Mouse (Mus musculus) brain, adult 2 months (tissue): ENCODE measurements around the gene Thbd.
A peak's percentile ranks its signal among the peaks of the same experiment; 100 is the strongest.

Source experiments
- DNase-seq: peaks from one replicate; pipeline ENCODE4 v3.0.0; 2011; ENCODE audit warnings: low read depth, low spot score

Gene Thbd

GRCm38 (mm10) chr2:148407870-148408760 lies at the start of gene Thbd:
TSS of gene Thbd (minus strand) at chr2:148408188.
- no peak for DNase-seq

GRCm38 (mm10) chr2:148455341-148455740 lies 47.4 kb upstream of the Thbd start:
- no peak for DNase-seq

- DNase-seq, result no peak
Observed at GRCm38 (mm10) chr2:148454014-148454542, 46.1 kb upstream of the Thbd start.

GRCm38 (mm10) chr2:148453061-148453460 lies 45.1 kb upstream of the Thbd start:
- DNase-seq, result no peak

GRCm38 (mm10) chr2:148451498-148451897 lies 43.5 kb upstream of the Thbd start:
- peak; percentile 8 for DNase-seq

GRCm38 (mm10) chr2:148450616-148451015 lies 42.6 kb upstream of the Thbd start:
- DNase-seq, result no peak

GRCm38 (mm10) chr2:148449659-148450058 lies 41.7 kb upstream of the Thbd start:
- no peak for DNase-seq

GRCm38 (mm10) chr2:148446446-148446845 lies 38.5 kb upstream of the Thbd start:
- DNase-seq, result no peak

- no peak for DNase-seq
Observed at GRCm38 (mm10) chr2:148445616-148446015, 37.6 kb upstream of the Thbd start.

- no peak for DNase-seq
Observed at GRCm38 (mm10) chr2:148444472-148444871, 36.5 kb upstream of the Thbd start.

GRCm38 (mm10) chr2:148443249-148443958 lies 35.4 kb upstream of the Thbd start, which contains the start of gene Cd93:
TSS of gene Cd93 (minus strand) at chr2:148443563.
- no peak for DNase-seq

GRCm38 (mm10) chr2:148442710-148443109 lies 34.7 kb upstream of the Thbd start:
- DNase-seq, result no peak

- DNase-seq, result no peak
Observed at GRCm38 (mm10) chr2:148442172-148442571, 34.2 kb upstream of the Thbd start.

- no peak for DNase-seq
Observed at GRCm38 (mm10) chr2:148441421-148441820, 33.4 kb upstream of the Thbd start.

- DNase-seq, result no peak
Observed at GRCm38 (mm10) chr2:148439691-148440276, 31.8 kb upstream of the Thbd start.

GRCm38 (mm10) chr2:148436285-148436684 lies 28.3 kb upstream of the Thbd start:
- peak; percentile 14 for DNase-seq

GRCm38 (mm10) chr2:148432346-148432745 lies 24.4 kb upstream of the Thbd start:
- DNase-seq, result no peak

GRCm38 (mm10) chr2:148430941-148431340 lies 23.0 kb upstream of the Thbd start:
- DNase-seq, result peak; percentile 24

- peak; percentile 63 for DNase-seq
Observed at GRCm38 (mm10) chr2:148429001-148429505, 21.1 kb upstream of the Thbd start.

GRCm38 (mm10) chr2:148428523-148428922 lies 20.5 kb upstream of the Thbd start:
- no peak for DNase-seq

GRCm38 (mm10) chr2:148427553-148427952 lies 19.6 kb upstream of the Thbd start:
- no peak for DNase-seq
